Mouse (Mus musculus) heart, postnatal 0 days (tissue): ENCODE measurements around the gene Ntn5.

Source experiments
- CTCF ChIP-seq: IDR thresholded peaks from 2 replicates; pipeline ENCODE4 v1.5.1; 2016; ENCODE audit warnings: antibody characterized with exemption, control low read depth, low read depth
- EP300 ChIP-seq: IDR thresholded peaks from 2 replicates; pipeline ENCODE4 v1.6.1; 2016; ENCODE audit warnings: antibody characterized with exemption, low read depth

- TF ChIP-seq CTCF (no peak), EP300 (no peak)
These were observed 30.8 kb downstream of the Ntn5 start for GRCm38 (mm10) chr7:45714630-45715089.
